Mouse (Mus musculus) CD4-positive, CD25-positive, alpha-beta regulatory T cell, adult 2 months (primary cell): ENCODE measurements at regions not wholly inside any gene's neighbourhood (a gene's known extent, or its start where the extent isn't known, plus 50 kb on each side); places are given as distances from the start of the nearest gene placed in this dataset.

Experiments
- DNase-seq: peaks from one replicate; pipeline ENCODE4 v3.0.0-alpha.2; 2012; ENCODE audit warnings: low read depth, low spot score

GRCm38 (mm10) chr11:19246390-19247114 lies 227.8 kb upstream of the Meis1 start:
- no peak for DNase-seq

DNA sequence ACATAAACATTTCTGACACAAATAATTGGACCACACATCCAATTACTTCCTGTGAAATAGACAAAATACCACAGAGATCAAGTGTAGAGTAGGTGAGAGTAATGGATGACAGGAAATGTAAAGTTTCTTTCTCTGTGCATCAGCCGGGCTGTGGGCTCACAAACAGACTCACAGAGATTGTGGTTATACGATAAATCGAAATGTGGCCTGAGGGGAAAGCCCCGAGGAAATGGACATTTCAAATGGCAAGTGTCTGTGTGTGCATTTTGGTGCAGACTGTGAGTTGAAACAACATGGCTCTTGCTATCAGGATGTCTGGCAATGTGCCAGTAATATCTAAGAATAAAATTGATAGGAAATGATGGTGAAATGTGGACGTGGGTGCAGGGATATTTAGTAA lies 234.8 kb upstream of the Meis1 start:
- no peak for DNase-seq

DNA sequence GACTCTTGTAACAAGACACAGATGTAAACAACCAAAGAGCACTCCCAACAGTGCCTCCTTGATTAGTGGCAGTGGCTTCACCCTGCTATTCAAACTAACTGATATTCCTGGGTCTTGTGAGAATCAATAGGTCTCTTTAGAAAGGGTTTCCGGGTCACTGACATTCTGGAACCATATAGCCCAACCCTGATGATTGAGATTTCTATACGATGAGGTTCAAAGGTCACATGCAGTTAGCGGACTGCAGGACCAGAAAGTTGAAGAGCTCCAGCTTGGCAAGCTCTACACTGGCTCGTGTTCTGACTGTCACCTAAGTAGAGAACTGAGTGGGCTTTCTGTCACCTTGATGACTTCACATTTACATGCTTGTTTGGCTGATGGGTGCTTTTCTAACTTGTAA lies 235.4 kb upstream of the Meis1 start:
- no peak for DNase-seq

- no peak for DNase-seq
Measured at GRCm38 (mm10) chr11:19257549-19257948, 238.8 kb upstream of the Meis1 start.

- no peak for DNase-seq
Measured at GRCm38 (mm10) chr11:19262832-19263231, 244.0 kb upstream of the Meis1 start.

DNA sequence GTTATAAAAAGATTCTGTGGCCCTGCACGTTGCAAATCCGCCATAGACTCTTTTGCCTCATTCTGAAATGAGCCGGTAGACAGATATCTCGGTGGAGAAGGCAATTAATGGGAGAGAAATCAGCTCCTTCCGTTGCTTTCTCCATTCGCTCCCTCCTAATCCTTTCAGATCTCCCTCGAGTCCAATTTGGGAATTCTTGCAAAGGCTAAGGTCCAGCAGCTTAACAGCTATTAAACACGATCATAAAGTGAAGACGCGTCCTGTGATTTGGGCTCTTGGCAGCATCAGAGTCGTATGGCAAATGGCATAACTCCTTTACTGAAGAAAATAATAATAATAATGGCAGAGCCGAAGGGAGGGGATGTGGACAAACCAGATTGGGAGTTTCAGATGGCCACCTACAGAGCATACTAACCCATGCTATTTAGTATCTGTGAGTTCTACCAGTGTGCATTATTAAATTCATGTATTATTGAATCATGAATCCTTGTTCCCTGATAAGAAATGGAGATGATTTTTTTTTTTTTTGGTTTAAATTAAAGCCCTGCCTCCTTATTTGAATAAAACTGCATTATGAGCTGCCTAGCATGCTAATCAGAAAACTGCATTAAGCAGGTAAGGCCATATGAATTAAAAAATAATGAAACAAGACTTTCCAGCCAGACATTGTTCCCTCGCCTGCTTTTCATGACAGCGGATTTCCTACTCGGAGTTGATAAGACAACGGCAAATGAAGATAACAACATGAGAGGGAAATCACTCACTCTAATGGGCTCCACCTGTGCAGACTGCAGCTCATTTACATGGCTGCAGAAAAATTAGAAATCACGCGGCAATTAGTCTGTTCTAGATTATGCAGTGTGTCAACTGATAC lies 246.2 kb upstream of the Meis1 start:
- DNase-seq: no peak

GRCm38 (mm10) chr11:19265672-19265972 lies 246.8 kb upstream of the Meis1 start:
- no peak for DNase-seq

DNA sequence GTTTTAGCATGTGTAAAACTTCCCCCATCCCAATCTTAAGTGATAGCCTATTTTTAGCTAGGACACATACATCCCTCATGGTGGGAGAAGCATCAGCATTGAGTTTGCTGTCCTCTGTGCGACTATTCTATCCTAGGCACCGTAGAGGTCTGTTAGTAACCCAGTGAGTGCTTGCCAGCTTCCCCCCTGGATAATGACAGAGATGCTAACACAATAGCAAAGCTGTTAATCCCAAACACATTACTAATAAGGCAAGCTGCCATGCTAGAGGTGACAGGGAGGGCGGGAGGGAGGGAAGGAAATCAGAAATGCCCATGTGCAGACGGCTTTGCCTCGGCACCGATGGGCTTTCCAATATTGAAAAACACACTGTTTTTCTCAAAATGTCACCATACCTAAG lies 272.2 kb upstream of the Meis1 start:
- DNase-seq: no peak

- DNase-seq: no peak
Measured at GRCm38 (mm10) chr11:19299411-19299810, 280.6 kb upstream of the Meis1 start.

GRCm38 (mm10) chr11:19306687-19307086 lies 287.9 kb upstream of the Meis1 start:
- no peak for DNase-seq

- DNase-seq: no peak
Measured at GRCm38 (mm10) chr11:19330685-19331239, 312.0 kb upstream of the Meis1 start.

- DNase-seq: no peak
Measured at GRCm38 (mm10) chr11:19332274-19332673, 313.5 kb upstream of the Meis1 start.

DNA sequence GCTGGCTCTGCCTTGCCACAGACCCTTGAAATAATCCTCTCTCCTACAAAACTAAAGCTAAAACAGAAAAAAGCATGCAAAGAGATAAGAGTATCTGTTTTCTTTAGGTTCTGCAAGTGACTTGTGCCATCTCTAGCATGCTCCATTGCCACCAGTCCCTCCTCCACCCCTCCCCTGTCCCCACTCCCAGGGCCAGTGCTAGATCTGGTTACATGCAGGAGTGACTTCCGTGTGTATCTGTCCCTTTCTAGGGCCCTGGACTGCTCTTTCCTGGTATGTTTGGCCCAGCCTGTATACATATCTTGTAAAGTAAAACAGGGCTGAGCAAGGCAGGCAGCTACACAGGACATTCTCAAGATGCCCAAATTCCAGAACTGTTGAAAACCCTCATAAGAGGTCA lies 313.9 kb upstream of the Meis1 start:
- no peak for DNase-seq

DNA sequence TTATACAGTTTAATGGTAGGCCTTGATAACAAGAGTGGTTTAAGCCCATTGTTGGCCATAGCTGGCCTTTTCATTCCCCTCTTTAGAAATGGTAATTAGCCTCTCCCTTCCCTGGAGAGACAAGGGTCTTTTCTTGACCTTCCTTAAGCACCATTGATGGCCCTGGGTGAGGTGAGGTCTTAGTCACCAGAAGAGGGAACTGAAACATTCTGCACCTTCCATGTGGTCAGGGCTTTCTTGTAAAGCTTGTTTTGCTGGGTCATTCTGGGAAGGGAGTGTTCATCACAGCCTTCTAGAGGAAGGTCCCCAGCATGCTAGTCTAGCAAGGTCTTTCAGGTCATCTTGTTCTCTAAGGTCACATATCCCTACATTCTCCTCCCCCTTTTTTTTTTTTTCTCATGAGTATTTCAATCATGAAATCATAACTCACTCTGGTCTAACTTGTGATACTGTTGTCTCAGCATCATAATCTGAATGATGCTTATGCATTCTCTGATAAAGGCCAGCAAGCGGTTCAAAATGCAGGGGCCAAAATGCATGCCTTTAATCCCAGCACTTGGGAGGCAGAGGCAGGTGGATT lies 315.2 kb upstream of the Meis1 start:
- no peak for DNase-seq

GRCm38 (mm10) chr11:19335384-19335783 lies 316.6 kb upstream of the Meis1 start:
- DNase-seq: no peak

DNA sequence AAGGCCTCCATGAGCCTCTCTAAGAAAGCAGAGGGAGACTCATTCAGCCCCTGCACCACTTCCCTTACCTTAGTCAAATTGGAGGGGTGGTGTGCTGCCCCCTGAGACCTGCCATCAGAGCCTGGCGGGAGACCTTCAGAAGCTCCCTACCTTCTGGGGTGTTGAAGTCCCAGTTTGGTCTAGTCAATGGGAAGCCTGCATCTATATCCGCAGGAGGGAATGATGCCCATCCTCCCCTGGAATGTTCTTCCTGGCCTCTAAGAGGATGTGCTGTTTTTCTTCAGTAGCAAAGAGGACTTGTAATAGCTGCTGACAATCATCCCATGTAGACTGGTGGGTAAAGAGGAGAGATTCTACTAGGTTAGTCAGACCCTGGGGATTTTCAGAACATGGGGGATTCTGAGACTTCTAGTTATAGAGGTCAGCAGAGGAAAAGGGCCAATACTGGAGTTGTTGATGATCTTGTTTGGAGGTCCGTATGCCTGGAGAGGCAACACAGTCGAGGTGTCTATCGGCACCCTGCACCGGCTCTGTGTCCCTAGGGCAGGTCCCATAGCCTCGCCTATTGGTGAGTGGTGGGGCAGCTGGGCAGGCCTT lies 321.0 kb upstream of the Meis1 start:
- DNase-seq: no peak

DNA sequence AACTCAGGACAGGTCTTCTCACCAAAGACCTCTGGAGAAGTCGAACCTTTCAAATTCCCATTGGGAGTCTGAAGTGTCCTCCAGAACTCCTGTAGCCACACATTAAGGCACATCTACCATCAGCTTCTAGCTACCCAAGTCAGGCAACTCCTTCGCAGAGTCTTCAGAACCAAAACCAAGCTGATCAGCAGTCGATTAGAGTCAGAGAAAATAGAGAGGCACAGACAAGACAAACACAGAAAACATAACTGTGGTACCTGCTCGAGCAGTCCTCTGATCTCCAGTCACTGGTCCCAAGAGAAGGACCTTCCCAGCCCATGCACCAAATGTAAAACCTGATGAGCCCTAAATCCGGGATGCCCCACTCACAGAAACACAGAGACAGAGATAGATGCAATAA lies 322.1 kb upstream of the Meis1 start:
- no peak for DNase-seq

DNA sequence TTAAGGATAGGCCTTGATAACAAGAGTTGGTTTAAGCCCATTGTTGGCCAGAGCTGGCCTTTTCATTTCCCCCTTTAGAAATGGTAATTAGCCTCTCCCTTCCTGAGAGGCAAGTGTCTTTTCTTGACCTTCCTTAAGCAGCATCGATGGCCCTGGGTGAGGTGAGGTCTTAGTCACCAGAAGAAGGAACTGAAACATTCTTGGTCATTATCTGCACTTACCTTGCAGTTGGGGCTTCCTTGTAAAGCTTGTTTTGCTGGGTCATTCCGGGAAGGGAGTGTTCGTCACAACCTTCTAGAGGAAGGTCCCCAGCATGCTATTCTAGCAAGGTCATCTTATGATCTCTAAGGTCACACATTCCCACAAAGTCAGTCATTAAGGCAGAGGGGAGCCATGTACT lies 322.6 kb upstream of the Meis1 start:
- no peak for DNase-seq

DNA sequence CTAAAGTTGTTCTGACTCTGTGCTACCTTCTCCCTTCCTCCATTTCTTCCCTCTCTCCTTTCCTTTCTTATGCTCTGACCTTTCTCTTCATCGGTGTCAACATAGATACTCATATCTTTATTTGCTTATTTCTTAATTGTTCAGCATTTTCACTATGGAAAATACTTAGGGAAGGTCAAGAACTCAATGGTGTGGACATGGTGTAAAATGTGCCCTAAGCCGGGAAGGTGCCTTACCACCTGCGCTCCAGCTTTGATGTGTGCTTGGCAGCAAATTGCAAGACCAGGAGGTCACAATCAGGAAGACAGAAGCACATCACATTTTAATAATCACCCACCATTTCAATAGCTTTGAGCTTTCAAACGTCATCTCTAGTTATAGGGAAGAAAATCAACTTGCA lies 324.0 kb upstream of the Meis1 start:
- no peak for DNase-seq

DNA sequence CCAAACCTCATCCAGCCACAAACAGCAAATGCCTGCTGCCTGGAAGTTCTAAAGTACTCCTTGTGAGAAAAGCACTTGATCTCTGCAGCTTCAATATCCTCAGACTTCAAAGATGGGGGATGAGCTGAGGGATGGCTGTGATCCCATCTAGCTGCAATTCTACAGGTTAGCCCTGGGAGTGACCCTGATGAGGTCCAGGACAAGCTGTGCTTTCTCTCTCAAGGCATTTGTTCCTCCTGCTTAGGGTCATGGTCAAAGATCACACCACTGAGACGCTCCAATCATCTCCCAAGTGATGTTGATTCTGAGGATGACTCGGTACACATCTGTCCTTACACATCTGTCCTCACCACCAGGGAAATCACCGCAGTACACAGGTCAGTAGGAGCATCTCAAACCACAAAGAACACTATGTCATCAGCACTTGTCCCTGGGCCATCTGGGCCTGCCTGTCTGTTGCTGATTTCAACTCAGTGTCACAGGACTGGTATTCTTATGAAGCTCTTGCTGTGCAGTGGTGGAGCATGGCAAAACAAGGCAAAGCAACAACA lies 327.6 kb upstream of the Meis1 start:
- no peak for DNase-seq

- no peak for DNase-seq
Measured at GRCm38 (mm10) chr11:19350331-19351242, 331.8 kb upstream of the Meis1 start.
